Mouse (Mus musculus) heart, adult 2 months (tissue): Measurements from ENCODE around the gene Trim23. TPM values are rescaled to one million over a fixed set of nuclear protein-coding genes. Genes with fewer than 3 reads are reported as not detected.

Source experiments
- DNase-seq, 2 experiments: peaks; one replicate each; pipeline ENCODE4 v3.0.0; 2021
- H3K27ac ChIP-seq: fragments of 200-600 bp; 2 replicates; pipeline ENCODE4 v1.8.1; 2022
- H3K27me3 ChIP-seq: fragments of 200-500 bp; 2 replicates; pipeline ENCODE4 v1.6.1; 2012; ENCODE audit warnings: mild to moderate bottlenecking, low read length, inconsistent platforms, mixed read lengths; ENCODE audit not compliant: control insufficient read depth, insufficient read depth
- H3K36me3 ChIP-seq: fragments of 200-500 bp; 2 replicates; pipeline ENCODE4 v1.6.1; 2012; ENCODE audit warnings: low read length, inconsistent platforms; ENCODE audit not compliant: control insufficient read depth, insufficient read depth
- H3K4me1 ChIP-seq: fragments of 200-500 bp; 2 replicates; pipeline ENCODE4 v1.6.1; 2011; ENCODE audit warnings: low read length; ENCODE audit not compliant: control insufficient read depth, insufficient read depth
- H3K4me3 ChIP-seq: fragments of 200-600 bp; 2 replicates; pipeline ENCODE4 v1.8.1; 2022
- H3K79me2 ChIP-seq: fragments of 200-500 bp; replicated peaks from 2 replicates; pipeline ENCODE4 v1.6.1; 2012; ENCODE audit warnings: mild to moderate bottlenecking, inconsistent platforms, low read length, moderate library complexity, mixed read lengths; ENCODE audit not compliant: control insufficient read depth, insufficient read depth
- H3K9ac ChIP-seq: fragments of 200-500 bp; 2 replicates; pipeline ENCODE4 v1.6.1; 2012; ENCODE audit warnings: low read depth, mild to moderate bottlenecking, control low read depth, inconsistent platforms, low read length, mixed read lengths
- CTCF ChIP-seq: fragments of 200-600 bp; IDR thresholded peaks from 2 replicates; pipeline ENCODE4 v1.8.1; 2022; ENCODE audit warnings: antibody characterized with exemption, mild to moderate bottlenecking, moderate library complexity
- EP300 ChIP-seq: fragments of 200-500 bp; IDR thresholded peaks from 2 replicates; pipeline ENCODE4 v1.6.1; 2011; ENCODE audit warnings: low read depth, low read length, control low read depth; ENCODE audit not compliant: insufficient read depth
- POLR2A ChIP-seq: fragments of 200-500 bp; IDR thresholded peaks from 2 replicates; pipeline ENCODE4 v1.6.1; 2011; ENCODE audit warnings: mild to moderate bottlenecking, low read depth, low read length, control low read depth; ENCODE audit not compliant: insufficient read depth
- WGBS: fragments of 180-500 bp; shearing (Covaris S2); methylation state at CpG from one replicate; pipeline ENCODE4 v1.1.7; 2018; 5-methylcytosine and 5-hydroxymethylcytosine counted together
- intact Hi-C: fragments of 180-260 bp; cut with DNase I; formaldehyde crosslinking; loops from one replicate; pipeline ENCODE4 v1.15.1; 2025
- long read RNA-seq: library from polyadenylated mRNA; stranded (forward); transcript quantifications from one replicate; pipeline ENCODE4 v2.0.0, GENCODE M21; 2021
- polyA plus RNA-seq: library from polyadenylated mRNA; depleted of rRNA; stranded (reverse); fragments of >200 nt; gene quantifications from 2 replicates; pipeline ENCODE4 v1.2.3, GENCODE M21; 2012; rRNA removed
- total RNA-seq, 2 experiments: library from RNA; stranded (reverse); gene quantifications; 2 replicates each; pipeline ENCODE4 v1.2.3; 2021

Trim23 gene
- total RNA-seq (10 to 100 TPM; 20.4 to 22.3 TPM), polyA plus RNA-seq (3.9 and 8.1 TPM in 2 replicates)
- long read RNA-seq, transcript Trim23-201 (11 exons, 3,416 nt): major isoform, 19 of 21 reads
- long read RNA-seq, partial matches to known transcripts: 1 of 21 reads
- long read RNA-seq, other reads (novel, unspliced or antisense): 0 of 21 reads

GRCm38 (mm10) chr13:104178650-104179121, at the start of gene Trim23:
TSS of gene Trim23 (plus strand) at chr13:104178797.
- DNase-seq: peak; percentile 94 to 98
- Histone ChIP-seq H3K27ac (peak within 1 kb of the TSS; percentile 94), H3K9ac (peak within 1 kb of the TSS; percentile 91), H3K27me3 (no peaks in the 10 kb centered on the region), H3K4me3 (peak within 1 kb of the TSS; percentile 82), H3K36me3 (peaks cover 10% of the 10 kb centered on the region), H3K79me2 (peaks cover 1% of the 10 kb centered on the region), H3K4me1 (peaks cover 4% of the 10 kb centered on the region)
- TF ChIP-seq CTCF: peak; percentile 50
- peak; percentile 94 for TF ChIP-seq POLR2A
- TF ChIP-seq EP300: no peak
- intact Hi-C loops: loop anchor here (2.0 to 5.0 kb wide), 3 partner anchors 50 to 109 kb away; partner anchors contain the start of genes Adamts6, Cenpk, Nln and Ppwd1
- WGBS: under 1% methylated on average over 38 of the region's 38 CpGs

- Histone ChIP-seq H3K27ac (no peak overlapping the region), H3K36me3 (no peaks in the 10 kb centered on the region), H3K79me2 (no peaks in the 10 kb centered on the region), H3K4me1 (no peaks in the 10 kb centered on the region), H3K4me3 (no peak overlapping the region), H3K27me3 (no peaks in the 10 kb centered on the region), H3K9ac (no peak overlapping the region)
- DNase-seq: no peak
- intact Hi-C loops: no loop called here
- TF ChIP-seq CTCF (no peak), EP300 (no peak), POLR2A (no peak)
- WGBS: 89% methylated on average over 2 of the region's 2 CpGs
These were observed 46.0 kb upstream of the Trim23 start for GRCm38 (mm10) chr13:104132561-104132960.

GRCm38 (mm10) chr13:104134510-104135085, 44.0 kb upstream of the Trim23 start:
- no peak for DNase-seq
- no peaks in the 10 kb centered on the region for H3K27me3 ChIP-seq
- intact Hi-C loops: no loop called here
- H3K4me1 ChIP-seq: no peaks in the 10 kb centered on the region
- WGBS: 93% methylated on average over 4 of the region's 4 CpGs
- no peaks in the 10 kb centered on the region for H3K36me3 ChIP-seq
- no peaks in the 10 kb centered on the region for H3K79me2 ChIP-seq
- H3K4me3 ChIP-seq: no peak overlapping the region
- no peak overlapping the region for H3K9ac ChIP-seq
- no peak overlapping the region for H3K27ac ChIP-seq
- TF ChIP-seq EP300 (no peak), POLR2A (no peak), CTCF (no peak)

- TF ChIP-seq CTCF (peak; percentile 93), EP300 (0 out of 2 replicates have a peak, but pooled peaks have one; percentile 39), POLR2A (0 out of 2 replicates have a peak, but pooled peaks have one; percentile 35)
- Histone ChIP-seq H3K79me2 (no peaks in the 10 kb centered on the region), H3K9ac (no peak overlapping the region), H3K4me3 (peak overlapping the region; percentile 30; the same call in 1 of the 2 replicates), H3K36me3 (no peaks in the 10 kb centered on the region), H3K27me3 (no peaks in the 10 kb centered on the region), H3K27ac (no peak overlapping the region; the same call in 1 of the 2 replicates), H3K4me1 (no peaks in the 10 kb centered on the region)
- DNase-seq: peak; percentile 68 to 76
- intact Hi-C loops: no loop called here
- 35% methylated on average over 13 of the region's 13 CpGs for WGBS
These were observed 39.0 kb upstream of the Trim23 start for GRCm38 (mm10) chr13:104139369-104140209.

- no peak overlapping the region for H3K27ac ChIP-seq
- no peaks in the 10 kb centered on the region for H3K27me3 ChIP-seq
- intact Hi-C loops: no loop called here
- 90% methylated on average over 9 of the region's 9 CpGs for WGBS
- H3K9ac ChIP-seq: no peak overlapping the region
- H3K79me2 ChIP-seq: no peaks in the 10 kb centered on the region; the same call in 1 of the 2 replicates
- H3K36me3 ChIP-seq: no peaks in the 10 kb centered on the region
- no peak overlapping the region for H3K4me3 ChIP-seq
- no peak for DNase-seq
- no peak for TF ChIP-seq EP300
- TF ChIP-seq POLR2A: no peak
- TF ChIP-seq CTCF: no peak
- H3K4me1 ChIP-seq: no peaks in the 10 kb centered on the region
These were observed 33.7 kb upstream of the Trim23 start for GRCm38 (mm10) chr13:104144871-104145270.

GRCm38 (mm10) chr13:104145646-104146045, 33.0 kb upstream of the Trim23 start:
- no peak overlapping the region for H3K4me3 ChIP-seq
- no peaks in the 10 kb centered on the region for H3K36me3 ChIP-seq
- H3K4me1 ChIP-seq: no peaks in the 10 kb centered on the region
- no peaks in the 10 kb centered on the region; the same call in 1 of the 2 replicates for H3K79me2 ChIP-seq
- 91% methylated on average over 3 of the region's 3 CpGs for WGBS
- H3K9ac ChIP-seq: no peak overlapping the region
- intact Hi-C loops: no loop called here
- no peak overlapping the region for H3K27ac ChIP-seq
- TF ChIP-seq EP300 (no peak), CTCF (no peak), POLR2A (no peak)
- DNase-seq: no peak
- no peaks in the 10 kb centered on the region for H3K27me3 ChIP-seq
